Mouse (Mus musculus) embryo, embryonic 11 days (tissue): Measurements from ENCODE around the gene Ccnb1.
"Not testable (repeated sequence)": the region's sequence is repeated elsewhere in the genome, so short reads cannot be mapped to it uniquely, and the experiment has no call there.

Experiments used
- DNase-seq: peaks from one replicate; pipeline ENCODE4 v3.0.0-alpha.2; 2015

Ccnb1 gene

DNA sequence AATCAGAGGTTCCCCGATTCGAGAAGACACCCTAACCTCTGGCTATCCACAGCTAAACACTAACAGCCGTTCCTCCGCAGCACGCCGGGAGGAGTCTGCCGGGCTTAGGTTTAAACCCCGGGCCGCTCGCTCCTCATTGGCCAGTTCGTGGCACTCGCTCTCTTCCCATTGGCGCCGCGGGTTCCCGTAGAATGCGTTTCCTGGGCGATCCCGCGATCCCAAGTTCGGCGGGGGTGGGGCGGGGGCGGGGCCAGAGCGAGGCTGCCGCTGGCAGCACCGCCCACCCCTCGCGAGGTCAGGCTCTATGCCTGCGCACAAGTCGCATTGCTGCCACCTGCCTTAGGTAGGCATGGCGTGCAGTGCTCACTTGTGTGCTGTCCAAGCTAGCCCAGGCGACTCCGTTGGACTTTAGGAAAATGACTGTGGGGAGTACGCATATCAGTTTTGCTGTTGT lies at the start of gene Ccnb1:
Gene Ccnb1 (minus strand): TSS at position 157 of the 454 bp plus-strand sequence.
- peak; percentile 98 for DNase-seq

DNA sequence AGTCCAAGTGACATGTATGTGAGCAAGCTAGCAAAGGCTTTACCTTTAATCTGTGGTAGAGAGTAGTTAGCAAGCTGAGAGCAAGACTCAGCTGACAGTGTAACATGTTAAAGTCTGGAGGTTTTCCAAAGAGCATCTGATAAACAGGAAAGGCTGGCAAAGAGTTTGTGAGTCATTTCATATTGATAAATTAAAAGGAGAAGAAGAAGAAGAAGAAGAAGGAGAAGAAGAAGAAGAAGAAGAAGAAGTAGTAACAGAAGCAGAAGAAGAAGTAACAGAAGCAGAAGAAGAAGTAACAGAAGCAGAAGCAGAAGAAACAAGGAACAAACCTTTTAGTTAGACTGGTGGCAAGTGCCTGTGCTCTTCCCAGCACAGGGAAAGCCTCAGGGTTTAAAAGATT lies 48.4 kb upstream of the Ccnb1 start:
- DNase-seq: no peak

DNA sequence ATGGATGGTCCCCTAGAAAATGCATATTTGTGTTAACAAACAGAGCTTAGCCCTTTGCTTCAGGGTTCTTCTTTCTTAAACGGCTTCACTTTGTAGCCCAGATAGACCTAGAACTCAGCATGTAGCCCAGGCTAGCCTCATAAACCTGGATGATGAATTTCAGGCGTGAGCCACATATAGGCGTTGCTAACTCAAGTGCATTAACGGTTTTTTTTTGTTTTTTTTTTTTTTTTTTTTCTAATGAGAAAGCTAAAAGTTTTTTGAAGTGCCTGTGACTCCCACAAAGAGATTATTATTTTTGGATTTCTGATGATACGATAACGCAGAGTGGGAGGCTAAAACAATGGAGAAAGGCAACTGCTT lies 47.3 kb upstream of the Ccnb1 start:
- DNase-seq: no peak

DNA sequence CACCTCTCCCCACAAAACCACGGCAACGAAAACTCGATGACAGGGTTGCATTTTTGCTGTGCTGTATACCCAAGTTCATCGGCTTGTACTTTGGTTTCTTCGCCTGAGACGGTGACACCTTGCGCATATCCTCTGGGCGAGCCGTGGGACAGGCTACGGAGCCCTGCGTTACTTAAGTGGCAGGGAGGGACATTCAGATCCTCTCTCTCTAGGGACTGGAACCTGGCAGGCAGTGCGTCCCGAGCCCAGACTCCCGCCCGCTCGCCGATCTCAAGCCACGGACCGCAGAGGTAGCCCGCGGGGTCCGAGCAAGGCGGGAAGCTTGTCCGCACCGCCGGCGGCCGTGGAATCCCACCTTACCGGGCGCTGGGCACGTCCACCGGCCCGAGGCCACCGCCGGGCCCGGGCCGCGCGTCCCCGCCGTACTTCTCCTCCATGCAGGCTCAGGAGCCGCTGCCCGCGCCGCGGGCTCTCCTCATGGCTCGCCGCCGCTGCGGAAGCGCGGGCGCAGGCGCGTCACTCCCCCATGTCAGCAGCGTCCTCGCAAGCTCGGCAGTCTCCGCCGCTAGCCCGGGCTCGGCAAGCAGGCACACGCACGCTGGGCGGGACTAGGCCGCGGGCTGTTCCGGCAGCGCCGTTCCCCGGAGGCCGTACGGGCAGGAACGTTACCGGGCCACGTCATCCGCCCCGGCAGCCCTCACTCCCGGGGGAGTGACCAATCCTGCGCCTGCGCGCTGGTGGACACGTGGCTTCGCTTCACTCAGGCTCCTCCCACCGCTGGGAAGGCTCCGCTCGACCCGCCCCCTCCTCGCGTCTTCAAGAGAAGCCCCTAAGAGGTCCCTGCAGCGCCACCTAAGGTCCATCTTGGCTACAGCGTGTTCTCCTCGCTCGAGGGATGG lies 46.6 kb upstream of the Ccnb1 start, which contains the start of gene Slc30a5:
Gene Slc30a5 (minus strand): TSS at position 687 of the 899 bp plus-strand sequence.
- peak; percentile 100 for DNase-seq

DNA sequence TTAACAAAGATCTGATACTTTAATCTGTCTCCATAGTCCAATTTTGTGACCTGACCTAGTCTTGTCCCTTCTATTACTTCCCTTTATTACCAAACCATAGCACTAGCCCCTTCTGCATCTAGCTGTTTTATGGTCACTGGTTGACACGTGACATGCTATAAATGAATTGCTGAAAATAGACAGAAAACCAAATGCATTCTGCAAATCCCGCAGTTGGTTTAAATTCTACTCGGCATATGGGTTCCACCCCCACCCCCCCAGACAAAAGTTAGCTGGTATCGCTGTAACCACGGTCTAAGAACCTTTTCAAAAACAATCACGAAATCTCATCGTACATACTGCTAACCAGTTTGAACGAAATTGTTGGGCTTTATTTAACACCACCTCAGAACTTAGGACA lies 45.8 kb upstream of the Ccnb1 start:
- DNase-seq: peak; percentile 5

DNA sequence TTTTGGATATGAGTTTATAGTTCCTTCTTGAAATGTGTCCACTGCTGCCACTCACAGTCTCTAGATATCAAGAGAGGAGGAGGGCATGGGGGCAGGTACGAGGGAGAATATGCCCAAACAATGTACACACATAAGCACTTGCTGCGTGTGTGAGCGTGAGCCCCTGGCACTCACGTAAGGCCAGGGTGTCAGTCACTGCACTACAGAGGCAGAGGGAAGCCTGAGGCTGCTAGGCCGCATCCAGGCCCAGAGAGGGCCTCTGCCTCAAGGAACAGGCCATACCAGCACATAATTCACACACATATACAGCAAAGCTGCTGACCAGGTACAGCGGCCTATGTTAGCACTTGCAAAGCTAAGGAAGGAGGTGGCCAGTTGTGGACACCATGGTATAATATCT lies 44.8 kb upstream of the Ccnb1 start:
- DNase-seq: no peak

DNA sequence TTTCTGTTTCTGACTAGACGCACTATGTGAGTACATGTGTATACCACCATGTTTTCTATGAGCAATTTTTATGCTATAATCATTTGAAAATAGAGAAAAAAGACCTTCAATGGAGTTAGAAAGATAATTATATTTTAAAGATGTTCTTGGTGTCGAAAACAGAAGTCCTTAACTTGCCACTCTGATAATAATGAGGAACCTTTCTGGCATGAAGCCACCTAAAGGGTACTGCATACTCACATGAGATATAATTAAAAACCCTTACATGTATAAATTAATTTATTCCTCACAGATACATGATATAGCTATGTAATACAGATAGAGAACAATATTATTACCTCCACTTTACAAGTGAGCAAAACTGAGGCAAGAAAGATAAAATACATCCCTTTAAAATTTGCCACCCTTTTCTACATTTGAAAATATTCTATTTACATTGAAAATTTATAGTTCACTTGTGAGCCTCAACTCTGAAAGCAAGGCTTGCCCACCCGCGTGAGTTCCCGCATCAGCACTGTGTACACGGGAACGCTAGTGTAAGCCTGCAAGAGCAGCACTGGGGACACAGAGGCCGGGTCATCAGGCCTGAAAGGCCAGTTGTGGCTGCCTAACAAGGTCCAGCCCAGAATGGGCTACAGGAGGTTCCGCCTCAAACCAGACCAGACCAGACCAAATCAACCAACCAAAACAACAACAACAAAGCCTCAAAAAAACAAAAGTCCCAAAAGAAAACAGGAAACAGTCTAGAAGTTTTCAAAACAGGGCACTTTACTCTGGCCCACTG lies 39.4 kb upstream of the Ccnb1 start:
- no peak for DNase-seq

DNA sequence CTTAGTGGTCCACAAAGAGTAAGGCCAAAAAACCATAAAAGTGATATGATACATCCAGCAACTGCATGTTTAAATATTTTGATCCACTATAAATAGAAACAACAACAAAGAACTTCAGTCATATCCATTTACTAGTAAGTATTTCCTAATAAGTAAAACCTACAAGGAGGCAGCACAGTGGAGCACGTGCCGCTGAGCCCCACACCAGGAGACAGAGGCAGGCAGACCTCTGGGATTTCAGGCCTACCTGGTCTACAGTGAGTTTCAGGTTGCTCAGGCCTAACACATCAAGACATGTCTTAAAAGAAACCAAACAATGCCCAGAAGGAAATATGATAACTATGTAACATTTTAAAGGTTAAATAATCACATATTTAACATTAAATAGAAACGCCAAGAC lies 38.5 kb upstream of the Ccnb1 start:
- no peak for DNase-seq

DNA sequence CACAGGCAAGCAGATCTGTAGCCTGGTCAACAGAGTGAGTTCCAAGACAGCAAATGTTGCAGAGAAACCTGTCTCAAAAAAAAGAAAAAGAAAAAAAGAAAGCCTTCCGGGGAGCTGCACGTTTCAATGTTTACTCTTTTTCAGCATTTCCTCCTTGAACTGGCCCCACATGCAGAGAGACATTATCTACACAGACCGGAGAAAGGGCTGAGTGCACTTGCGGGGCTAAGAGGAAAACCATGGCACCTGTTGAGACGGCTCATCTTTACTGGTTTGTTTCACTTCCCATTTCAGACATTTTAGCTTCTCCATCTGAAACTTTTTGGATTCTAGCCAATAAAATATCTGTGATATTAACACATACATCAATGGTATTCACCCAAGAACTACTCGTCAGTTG lies 37.9 kb upstream of the Ccnb1 start:
- DNase-seq: no peak

DNA sequence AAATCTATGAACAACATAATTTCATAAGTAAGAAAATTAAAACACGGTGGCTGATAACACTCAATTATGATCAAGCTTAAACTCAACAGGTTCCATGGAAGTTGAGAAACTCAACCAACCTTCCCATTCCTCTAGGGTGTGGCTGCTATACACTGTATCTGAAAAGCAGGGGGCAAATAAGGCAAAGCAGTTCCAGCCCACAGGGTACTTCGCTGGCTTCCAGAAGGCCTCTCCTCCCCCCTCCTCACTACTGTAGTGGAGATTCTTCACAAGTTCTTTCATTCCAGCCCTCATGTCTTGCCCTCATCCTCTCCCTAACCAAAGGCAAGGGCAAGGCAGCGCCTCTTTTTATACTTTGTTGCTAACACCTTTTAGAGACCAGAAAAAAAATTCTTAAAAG lies 37.5 kb upstream of the Ccnb1 start:
- no peak for DNase-seq

DNA sequence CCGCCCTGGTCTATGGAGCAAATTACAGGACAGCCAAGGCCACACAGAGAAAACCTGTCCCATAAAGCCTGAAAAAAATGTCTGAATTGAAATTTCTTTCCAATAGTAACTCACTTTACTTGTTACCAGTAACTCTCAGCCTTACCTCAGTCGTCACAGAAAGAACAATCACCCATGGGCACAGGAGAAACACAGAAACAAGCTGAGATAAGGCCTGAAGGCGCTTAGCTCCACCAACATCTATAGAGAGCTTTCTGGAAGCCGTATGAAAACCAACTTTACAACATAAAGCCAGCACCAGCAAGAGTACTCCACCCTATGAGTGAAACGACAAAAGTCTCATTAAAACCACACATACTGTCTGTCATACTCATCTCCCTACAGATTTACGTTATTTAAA lies 28.1 kb upstream of the Ccnb1 start:
- DNase-seq: no peak

DNA sequence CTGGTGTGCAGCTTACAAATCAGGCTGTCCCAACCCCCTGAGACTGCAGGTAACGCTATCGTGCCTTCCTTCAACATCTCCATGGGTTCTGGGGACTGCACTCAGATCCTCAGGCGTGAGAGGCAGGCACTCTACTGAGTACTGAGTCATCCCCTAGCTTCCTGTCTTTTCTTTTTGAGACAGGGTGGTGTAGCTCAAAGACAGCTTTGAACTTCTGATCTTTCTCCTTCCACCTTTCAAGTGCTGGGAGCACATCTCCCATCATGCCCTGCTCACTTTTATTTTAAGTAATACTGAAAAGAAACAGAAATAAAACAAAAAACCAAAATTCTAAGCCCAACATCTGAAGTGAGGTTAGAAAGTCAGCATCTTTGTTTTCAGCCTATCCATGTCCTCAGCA lies 19.4 kb upstream of the Ccnb1 start:
- DNase-seq: no peak

DNA sequence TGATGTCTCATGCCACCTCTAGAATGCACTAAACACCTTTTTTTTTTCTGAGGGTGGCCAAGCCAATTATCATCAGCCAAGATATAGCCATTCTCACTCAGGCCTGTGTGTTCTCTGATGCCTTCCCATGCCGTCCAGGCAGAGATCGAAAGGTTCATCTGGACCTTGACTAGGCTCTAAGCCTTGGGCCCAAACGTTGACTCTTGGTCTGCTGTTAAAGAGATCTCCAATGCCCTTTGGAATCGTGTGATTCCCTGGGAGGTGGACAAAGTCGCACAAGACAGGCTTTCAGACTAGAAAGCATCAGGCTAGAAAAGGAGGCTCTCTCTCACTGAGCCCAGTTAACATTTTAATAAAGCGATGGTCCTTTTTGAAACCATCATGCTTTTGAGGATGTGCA lies 10.8 kb upstream of the Ccnb1 start:
- DNase-seq: no peak

DNA sequence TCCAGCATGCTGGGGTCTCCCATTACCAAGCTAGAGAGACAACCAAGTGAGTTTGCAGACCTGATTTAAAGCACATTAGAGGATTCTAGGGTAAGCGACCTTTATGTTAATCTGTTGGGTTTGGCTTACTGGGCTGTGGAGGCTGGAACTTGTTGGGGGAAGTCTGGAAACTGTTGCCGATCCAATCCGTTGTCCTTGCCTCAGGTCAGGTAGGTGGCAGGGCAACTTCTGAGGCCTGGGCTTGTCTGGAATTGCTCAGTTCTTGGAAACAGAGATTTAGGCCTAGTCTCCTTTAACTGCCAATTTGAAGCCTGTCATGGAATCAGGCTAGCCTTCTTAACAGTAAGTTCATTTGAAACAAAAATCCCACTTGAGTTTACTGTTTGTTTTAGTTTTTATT lies 2.7 kb upstream of the Ccnb1 start:
- no peak for DNase-seq

DNA sequence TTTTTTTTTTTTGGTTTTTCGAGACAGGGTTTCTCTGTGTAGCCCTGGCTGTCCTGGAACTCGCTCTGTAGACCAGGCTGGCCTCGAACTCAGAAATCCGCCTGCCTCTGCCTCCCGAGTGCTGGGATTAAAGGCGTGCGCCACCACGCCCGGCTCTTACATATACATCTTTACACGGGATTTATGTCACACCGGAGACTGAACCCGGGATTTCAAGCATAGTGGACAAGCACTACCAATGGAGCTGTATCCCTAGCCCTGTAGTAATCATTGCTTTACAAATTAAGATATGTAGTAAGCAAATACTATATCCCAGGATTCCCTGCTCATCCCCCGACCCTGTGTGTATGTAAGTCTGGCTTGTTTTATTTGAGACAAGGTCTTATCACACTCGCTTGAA lies 1.7 kb upstream of the Ccnb1 start:
- not testable (repeated sequence) for DNase-seq

DNA sequence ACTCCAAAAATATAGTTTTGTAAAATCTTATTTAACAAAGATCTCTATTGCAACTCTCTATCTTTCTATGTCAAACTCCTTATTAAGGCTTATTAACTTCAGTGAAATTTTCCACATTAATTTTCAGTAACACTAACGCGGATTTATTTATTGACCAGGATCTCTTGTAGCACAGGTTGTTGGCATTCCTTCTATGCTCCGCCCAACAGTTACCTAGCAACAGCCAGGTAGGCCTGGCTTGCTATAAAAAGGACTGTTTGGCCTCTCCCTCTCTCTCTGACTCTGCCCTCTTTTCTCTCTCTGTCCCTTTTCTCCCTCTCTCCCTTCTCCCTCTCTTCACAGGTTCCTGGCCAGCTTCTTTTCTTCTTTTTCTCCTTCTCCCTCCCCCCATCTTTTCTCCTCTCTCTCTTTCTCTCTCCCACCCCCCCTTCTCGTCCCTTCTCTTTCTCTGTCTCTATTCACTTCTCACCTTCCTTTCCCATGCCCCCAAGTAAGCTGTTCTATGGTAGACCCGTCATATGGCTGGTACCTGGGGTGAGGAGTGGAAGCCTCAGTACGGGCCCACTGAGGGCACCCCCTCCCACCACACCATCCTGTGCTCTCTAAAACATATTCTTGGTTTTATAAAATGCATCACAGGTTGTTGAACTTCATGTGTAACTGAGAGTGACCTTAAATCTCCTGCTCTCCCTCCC lies 1.1 kb upstream of the Ccnb1 start:
- DNase-seq: no peak

DNA sequence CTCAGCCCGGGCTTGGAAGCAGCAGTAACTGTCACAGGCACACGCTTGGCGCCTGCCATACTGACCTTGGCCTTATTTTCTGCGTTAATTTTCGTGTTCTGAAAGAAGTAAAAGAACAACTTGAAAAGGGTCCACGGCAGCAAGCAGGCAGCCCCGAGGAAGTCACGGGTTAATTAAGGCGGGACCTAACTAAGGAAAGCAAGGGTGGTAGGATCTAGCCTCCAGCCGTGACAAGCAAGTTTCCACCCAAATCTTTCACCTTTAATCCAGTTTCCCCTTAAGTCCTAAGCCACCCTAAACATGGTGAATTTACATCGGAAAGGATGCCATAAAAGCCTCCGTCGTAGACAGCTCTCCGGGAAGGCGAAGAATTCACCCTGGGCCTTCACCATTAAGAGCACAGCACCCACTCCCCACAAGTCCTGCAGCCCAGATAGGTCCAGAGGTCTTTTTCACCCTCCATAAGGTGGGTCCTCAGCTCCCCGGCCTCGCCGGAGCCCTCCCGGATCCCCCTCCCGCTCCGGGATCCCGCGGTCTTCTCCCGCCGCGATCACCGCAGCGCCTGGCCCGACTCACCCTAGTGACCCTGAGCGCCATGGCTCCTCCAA lies 460 bp downstream of the Ccnb1 start:
- DNase-seq: peak; percentile 48

DNA sequence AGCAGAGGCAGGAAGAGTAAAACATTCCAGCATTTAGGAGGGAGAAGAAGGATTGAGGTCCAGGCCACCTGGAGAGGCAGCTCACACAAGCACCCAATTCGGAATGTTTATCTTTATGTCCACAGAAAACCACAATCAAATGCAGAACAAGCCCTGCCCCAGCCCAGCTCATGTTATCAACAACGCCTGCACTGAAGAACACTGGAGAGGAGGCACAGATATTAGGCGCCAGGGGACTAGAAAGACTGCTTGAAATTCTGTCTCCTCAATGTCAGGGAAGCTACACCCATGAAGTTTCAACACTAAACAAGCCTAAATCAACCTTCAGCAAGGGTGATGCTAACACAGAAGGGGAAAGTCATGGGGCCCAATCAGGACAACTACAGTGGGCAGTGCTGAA lies 8.9 kb downstream of the Ccnb1 start:
- DNase-seq: no peak

DNA sequence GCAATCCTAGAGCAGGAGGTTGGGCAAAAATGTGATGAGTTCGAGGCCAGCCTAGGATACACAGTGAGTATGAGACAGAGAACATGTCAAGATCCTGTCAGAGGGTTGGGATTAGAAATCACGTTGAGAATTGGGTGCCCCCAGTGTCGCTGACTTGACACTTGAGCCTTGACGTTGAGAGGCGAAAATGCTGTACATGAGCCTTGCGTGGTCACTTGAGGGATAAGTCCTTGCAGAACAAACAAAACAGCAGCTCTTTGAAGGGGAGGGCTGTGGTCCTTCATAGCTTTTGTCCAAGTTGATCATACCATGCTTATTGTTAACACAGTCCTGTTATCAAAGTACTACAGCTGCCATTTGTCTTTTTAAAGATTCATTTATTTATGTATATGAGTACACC lies 9.7 kb downstream of the Ccnb1 start:
- DNase-seq: no peak

DNA sequence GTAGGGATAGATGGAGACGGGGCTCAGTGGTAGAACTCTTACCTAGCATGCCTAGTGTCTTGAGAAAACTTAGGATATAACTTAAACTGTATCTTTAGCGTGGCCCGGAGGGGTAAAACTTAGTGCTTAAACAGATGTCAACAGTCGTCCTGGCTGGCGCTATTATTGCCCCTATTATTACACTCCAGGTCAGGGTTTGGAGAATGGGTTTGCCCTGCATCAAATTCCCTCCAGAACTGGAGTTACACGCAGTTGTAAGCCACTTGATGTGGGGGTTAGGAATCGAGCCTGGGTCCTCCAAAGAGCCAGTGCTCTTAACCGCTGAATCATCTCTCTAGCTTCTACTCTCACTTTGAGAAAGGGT lies 10.3 kb downstream of the Ccnb1 start:
- no peak for DNase-seq

DNA sequence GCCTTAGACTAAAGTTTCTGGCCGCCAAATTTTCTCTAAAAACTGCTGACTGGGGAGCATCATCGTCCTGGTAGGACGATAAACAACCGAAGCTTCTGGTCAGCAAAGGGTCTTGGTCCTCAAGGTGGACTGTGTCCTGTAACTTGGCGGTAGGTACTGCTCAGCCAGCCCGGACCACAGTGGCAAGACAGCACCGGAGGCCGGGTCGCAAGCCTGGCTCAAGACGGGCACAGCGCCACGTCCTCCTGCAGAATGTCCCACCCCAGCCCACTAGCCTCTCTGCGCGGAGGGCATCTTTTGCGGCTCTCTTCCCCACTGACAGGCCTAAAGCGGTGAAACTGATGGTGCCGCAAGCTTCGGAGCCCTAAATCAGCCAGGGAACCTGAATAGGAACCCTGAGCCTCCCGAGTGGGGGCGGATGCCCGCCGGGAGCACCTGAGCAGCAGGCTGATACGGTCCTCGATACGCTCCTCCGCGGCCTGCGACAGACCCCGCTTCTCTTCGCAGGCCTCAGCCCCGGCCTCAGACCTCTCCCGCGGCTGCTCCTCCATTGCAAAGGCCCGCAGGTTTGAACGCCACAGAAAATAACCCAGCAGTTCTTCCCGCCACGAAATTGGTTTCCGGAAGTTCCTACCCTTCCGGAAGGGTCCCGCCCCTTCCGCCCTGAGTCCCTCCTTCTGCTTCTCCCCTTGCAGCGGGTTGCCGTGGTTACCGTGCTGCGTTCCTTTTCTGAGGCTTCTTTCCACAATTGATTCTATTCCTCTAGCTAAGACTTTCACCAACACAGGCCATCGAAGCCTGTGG lies 10.9 kb downstream of the Ccnb1 start, which contains the start of gene Cenph:
Gene Cenph (minus strand): TSS at position 648 of the 804 bp plus-strand sequence.
- DNase-seq: peak; percentile 96

DNA sequence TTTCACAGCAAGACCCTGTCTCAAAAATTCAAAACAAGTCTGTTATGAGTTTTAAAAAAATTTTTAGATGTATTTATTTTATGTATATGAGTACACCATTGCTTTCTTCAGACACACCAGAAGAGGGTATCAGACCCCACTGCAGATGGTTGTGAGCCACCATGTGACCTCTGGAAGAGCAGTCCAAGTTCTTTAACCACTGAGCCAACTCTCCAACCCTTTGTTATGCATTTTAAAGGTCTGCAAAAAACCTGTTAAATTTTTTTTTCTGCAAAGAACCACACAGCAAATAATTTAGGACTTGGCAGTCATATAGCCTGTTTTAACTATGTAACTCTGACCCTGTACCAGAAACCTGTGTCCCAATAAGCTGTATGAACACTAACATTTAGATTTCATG lies 11.7 kb downstream of the Ccnb1 start:
- no peak for DNase-seq
